Mouse (Mus musculus): ENCODE data around the gene Adamtsl5. TPM values are rescaled to one million over a fixed set of nuclear protein-coding genes. Genes with fewer than 3 reads are reported as not detected.

Adamtsl5 gene
- polyA plus RNA-seq, 1 experiment from 2014 or later, result 0.48 TPM

DNA sequence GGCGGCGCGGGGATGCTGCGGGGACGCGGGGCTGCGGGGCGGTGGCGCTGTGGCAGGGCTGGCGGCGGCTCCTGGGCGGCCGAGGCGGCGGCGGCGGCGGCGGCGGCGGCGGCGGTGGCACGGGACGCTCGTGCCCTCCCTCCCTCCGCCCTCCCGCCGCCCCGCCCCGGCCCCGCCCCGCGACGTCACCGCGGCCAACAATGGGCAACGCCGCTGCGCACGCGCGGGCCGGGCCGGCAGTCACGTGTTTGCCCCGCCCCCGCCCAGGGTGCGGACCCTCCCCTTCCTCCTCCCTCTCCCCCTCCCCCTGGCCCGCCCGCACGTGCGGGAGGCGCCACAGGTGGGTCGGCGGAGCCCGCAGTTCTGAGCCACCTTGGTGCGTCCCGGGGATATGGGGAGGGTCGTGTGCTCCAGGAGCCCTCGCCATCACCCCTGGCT is 39.3 kb upstream of the Adamtsl5 start, which contains the start of gene Mex3d:
Gene Mex3d, minus strand, starts transcription at position 138 of the 438 bp plus-strand sequence.
- H3K4me3 ChIP-seq (ENCODE audit: low read depth, low read length), result peak within 1 kb of the TSS; percentile 97
- peaks cover 28% of the 10 kb centered on the region for H3K4me1 ChIP-seq (ENCODE audit: control insufficient read depth, insufficient read depth, low read length)
- peak within 1 kb of the TSS; percentile 99 for H3K9ac ChIP-seq (ENCODE audit: low read length)
- H3K27me3 ChIP-seq (replicated peaks; ENCODE audit: control insufficient read depth, insufficient read depth, low read length), result no peaks in the 10 kb centered on the region
- 2% methylated on average over 22 of the region's 61 CpGs for WGBS
- ATAC-seq, result peak; percentile 40
- DNase-seq (ENCODE audit: low spot score), result peak; percentile 93
- no peaks in the 10 kb centered on the region for H3K9me3 ChIP-seq (replicated peaks; ENCODE audit: control insufficient read depth, low read length)
- peaks cover 56% of the 10 kb centered on the region for H3K36me3 ChIP-seq (ENCODE audit: control insufficient read depth, insufficient read depth, low read length)
- H3K27ac ChIP-seq (ENCODE audit: low read depth, low read length), result peak within 1 kb of the TSS; percentile 95
- H3K4me2 ChIP-seq (ENCODE audit: low read length), result peak within 1 kb of the TSS; percentile 98

DNA sequence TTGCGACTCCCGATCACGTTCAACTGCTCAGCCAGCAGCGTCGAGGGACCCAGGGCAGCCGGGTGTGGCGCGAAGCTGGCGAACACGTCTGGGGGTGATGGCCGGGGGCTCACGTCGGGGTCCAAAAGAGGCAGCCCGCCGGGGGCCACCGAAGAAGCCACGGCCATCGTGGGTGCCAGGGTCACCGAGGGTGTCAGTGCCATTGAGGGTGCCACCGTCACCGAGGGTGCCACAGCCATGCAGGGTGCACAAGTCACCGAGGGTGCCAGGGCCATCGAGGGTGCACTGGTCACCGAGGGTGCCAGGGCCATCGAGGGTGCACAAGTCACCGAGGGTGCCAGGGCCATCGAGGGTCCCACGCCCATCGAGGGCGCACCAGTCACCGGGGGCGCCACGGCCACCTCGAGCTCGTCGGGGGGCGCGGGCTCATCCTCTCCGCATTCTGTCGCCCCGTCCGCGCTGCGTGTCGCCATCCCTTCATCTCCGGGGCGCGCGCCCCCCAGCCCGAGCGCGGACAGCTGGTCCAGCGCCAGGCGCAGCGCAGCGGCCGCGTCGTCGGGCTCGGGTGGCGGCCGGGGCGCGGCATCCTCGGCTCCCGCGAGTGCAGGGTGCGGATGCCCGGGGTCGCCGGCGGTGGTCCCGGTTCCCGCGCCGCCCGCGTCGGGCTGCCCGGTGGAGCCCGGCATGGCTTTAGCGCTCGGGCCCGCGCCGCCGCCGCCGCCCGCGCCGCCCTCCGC is 38.7 kb upstream of the Adamtsl5 start:
- Histone ChIP-seq H3K9me3 (replicated peaks; ENCODE audit: control insufficient read depth, low read length) (no peaks in the 10 kb centered on the region), H3K27ac (ENCODE audit: low read depth, low read length) (peak overlapping the region; percentile 95), H3K4me3 (ENCODE audit: low read depth, low read length) (peak overlapping the region; percentile 97), H3K27me3 (replicated peaks; ENCODE audit: control insufficient read depth, insufficient read depth, low read length) (no peaks in the 10 kb centered on the region), H3K4me1 (ENCODE audit: control insufficient read depth, insufficient read depth, low read length) (peaks cover 28% of the 10 kb centered on the region), H3K36me3 (ENCODE audit: control insufficient read depth, insufficient read depth, low read length) (peaks cover 56% of the 10 kb centered on the region), H3K9ac (ENCODE audit: low read length) (peak overlapping the region; percentile 99), H3K4me2 (ENCODE audit: low read length) (peak overlapping the region; percentile 98)
- ATAC-seq, result no peak
- DNase-seq (ENCODE audit: low spot score), result no peak
- 1% methylated on average over 71 of the region's 94 CpGs for WGBS

DNA sequence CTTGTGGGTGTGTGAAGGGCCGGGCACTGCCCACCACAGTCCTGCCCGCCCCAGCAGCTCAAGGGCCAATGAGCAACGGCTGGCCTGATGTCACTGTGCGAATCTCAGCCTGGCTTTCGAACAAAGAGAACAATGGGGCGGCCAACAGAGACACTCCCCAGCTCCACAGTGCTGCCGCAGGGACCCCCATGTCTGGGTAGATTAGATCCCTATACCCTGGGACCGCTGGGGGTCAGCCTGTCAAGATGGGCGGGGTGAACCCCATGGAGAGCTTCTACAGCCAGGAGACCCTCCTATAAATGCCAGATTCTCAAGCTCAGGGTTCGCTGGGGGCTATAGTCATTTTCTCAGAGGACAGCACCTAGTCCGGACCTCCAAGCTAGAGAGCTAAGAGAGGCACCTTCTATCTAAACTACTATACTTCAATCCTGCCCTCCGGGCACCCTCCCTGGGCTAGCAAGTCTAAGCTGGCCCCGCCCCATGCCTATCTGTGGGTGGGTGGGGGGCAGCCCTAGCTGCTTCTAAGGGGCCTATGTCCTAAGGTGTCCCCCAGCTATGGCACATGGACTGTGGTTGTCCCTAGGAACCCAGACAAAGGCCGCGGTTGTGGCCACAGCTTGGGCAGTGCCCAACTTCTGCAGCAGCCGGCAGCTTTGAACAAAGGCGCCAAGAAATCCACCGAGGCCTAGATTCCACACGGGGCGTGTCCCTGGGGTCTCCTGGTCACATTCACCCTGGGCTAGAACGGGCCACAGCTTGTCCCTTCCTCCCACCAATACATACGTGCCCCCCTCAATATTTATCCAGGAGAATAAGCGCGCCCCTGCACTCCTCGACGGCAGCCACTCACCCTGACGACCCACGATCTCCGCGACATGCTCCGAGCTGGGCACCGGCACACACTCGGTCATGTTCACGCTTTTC is 37.9 kb upstream of the Adamtsl5 start:
- Histone ChIP-seq H3K27me3 (replicated peaks; ENCODE audit: control insufficient read depth, insufficient read depth, low read length) (no peaks in the 10 kb centered on the region), H3K4me2 (ENCODE audit: low read length) (peak overlapping the region; percentile 98), H3K27ac (ENCODE audit: low read depth, low read length) (peak overlapping the region; percentile 95), H3K4me1 (ENCODE audit: control insufficient read depth, insufficient read depth, low read length) (peaks cover 28% of the 10 kb centered on the region), H3K4me3 (ENCODE audit: low read depth, low read length) (peak overlapping the region; percentile 97), H3K36me3 (ENCODE audit: control insufficient read depth, insufficient read depth, low read length) (peaks cover 56% of the 10 kb centered on the region), H3K9ac (ENCODE audit: low read length) (peak overlapping the region; percentile 99), H3K9me3 (replicated peaks; ENCODE audit: control insufficient read depth, low read length) (no peaks in the 10 kb centered on the region)
- DNase-seq (ENCODE audit: low spot score) (peak; percentile 89), ATAC-seq (peak; percentile 77)
- under 1% methylated on average over 34 of the region's 34 CpGs for WGBS

DNA sequence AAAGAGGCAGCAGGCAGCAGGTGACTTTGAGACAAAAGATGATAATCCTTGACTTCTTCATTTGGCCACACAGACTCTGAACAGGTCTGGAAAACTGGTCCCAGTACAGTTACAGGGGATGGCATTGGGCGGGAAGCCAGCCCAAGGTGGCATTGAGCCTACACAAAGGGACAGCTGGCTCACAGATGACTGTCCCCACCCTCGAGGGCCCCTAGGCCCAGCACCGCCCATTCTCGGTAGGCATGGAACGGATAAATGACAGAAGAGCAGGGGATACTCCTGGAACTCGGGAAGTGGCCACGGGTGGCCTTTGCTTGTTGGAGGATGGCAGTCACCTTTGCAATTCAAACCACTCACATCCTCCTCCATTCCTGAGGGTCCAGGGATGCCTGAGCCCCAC is 37.1 kb upstream of the Adamtsl5 start:
- DNase-seq (ENCODE audit: low spot score) (peak; percentile 57), ATAC-seq (peak; percentile 22; the same call in 1 of the 2 replicates)
- Histone ChIP-seq H3K4me1 (ENCODE audit: control insufficient read depth, insufficient read depth, low read length) (peaks cover 28% of the 10 kb centered on the region), H3K27me3 (replicated peaks; ENCODE audit: control insufficient read depth, insufficient read depth, low read length) (no peaks in the 10 kb centered on the region), H3K9ac (ENCODE audit: low read length) (peak overlapping the region; percentile 99), H3K9me3 (replicated peaks; ENCODE audit: control insufficient read depth, low read length) (no peaks in the 10 kb centered on the region), H3K4me2 (ENCODE audit: low read length) (peak overlapping the region; percentile 98), H3K36me3 (ENCODE audit: control insufficient read depth, insufficient read depth, low read length) (peaks cover 55% of the 10 kb centered on the region), H3K4me3 (ENCODE audit: low read depth, low read length) (peak overlapping the region; percentile 97), H3K27ac (ENCODE audit: low read depth, low read length) (peak overlapping the region; percentile 95)
- under 1% methylated on average over 7 of the region's 7 CpGs for WGBS

DNA sequence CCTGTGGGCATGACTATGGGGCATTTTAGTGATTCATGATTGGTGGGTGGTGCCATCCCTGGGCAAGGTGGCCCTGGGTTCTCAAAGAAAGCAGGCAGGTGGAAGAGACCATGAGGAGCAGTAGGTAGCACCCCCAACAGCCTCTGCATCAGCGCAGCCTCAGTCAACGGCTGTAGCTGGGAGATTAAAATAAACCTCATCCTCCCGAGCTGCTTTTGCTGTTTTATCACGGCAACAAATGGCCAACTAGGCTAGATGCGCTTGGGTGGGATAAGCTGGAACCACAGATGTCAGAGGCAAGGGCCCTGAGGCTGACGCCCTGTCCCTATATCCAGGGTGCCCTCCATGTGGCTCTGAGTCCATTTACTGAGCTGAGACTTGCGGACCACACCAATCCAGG is 36.5 kb upstream of the Adamtsl5 start:
- WGBS, result 68% methylated on average over 7 of the region's 7 CpGs
- Histone ChIP-seq H3K9ac (ENCODE audit: low read length) (peak overlapping the region; percentile 99), H3K4me1 (ENCODE audit: control insufficient read depth, insufficient read depth, low read length) (peaks cover 28% of the 10 kb centered on the region)

DNA sequence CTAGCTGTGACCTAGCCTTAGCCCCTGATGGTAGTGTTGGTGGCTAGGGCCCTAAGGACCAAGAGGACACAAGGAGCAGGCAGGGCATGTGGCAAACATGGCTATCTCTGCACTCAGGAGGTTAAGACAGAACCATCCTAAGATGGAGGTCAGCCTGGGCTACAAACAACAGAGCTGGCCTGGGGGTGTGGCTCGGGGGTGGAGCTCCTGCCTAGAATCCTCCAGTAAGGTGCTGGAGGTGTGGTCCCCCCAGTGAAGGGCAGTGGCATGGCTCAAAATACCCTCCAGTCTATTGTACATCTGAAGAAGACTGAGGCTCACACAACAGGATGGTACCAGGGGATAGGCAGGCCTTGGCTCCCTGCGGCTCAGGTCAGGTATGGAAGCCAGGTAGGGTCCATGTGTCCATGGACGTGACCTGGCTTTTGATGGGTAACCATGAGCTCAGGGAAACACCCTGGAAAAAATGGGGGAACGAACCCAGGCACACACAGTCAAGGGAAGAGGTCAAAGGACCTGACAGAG is 36.0 kb upstream of the Adamtsl5 start:
- H3K4me2 ChIP-seq (ENCODE audit: low read length), result peak overlapping the region; percentile 98
- WGBS, result 87% methylated on average over 4 of the region's 4 CpGs
- ATAC-seq, result no peak
- peak overlapping the region; percentile 97 for H3K4me3 ChIP-seq (ENCODE audit: low read depth, low read length)
- peaks cover 59% of the 10 kb centered on the region for H3K36me3 ChIP-seq (ENCODE audit: control insufficient read depth, insufficient read depth, low read length)
- H3K9ac ChIP-seq (ENCODE audit: low read length), result peak overlapping the region; percentile 99
- DNase-seq (ENCODE audit: low spot score), result no peak
- no peaks in the 10 kb centered on the region for H3K9me3 ChIP-seq (replicated peaks; ENCODE audit: control insufficient read depth, low read length)
- peaks cover 28% of the 10 kb centered on the region for H3K4me1 ChIP-seq (ENCODE audit: control insufficient read depth, insufficient read depth, low read length)
- H3K27ac ChIP-seq (ENCODE audit: low read depth, low read length), result no peak overlapping the region
- H3K27me3 ChIP-seq (replicated peaks; ENCODE audit: control insufficient read depth, insufficient read depth, low read length), result no peaks in the 10 kb centered on the region

More for the DNA sequence above, 36.5 kb upstream of the Adamtsl5 start:
- no peaks in the 10 kb centered on the region for H3K27me3 ChIP-seq (replicated peaks; ENCODE audit: control insufficient read depth, insufficient read depth, low read length)
- peak overlapping the region; percentile 98 for H3K4me2 ChIP-seq (ENCODE audit: low read length)
- DNase-seq (ENCODE audit: low spot score) (no peak), ATAC-seq (no peak)
- peak overlapping the region; percentile 97 for H3K4me3 ChIP-seq (ENCODE audit: low read depth, low read length)
- peaks cover 55% of the 10 kb centered on the region for H3K36me3 ChIP-seq (ENCODE audit: control insufficient read depth, insufficient read depth, low read length)
- H3K27ac ChIP-seq (ENCODE audit: low read depth, low read length), result peak overlapping the region; percentile 95
- H3K9me3 ChIP-seq (replicated peaks; ENCODE audit: control insufficient read depth, low read length), result no peaks in the 10 kb centered on the region

DNA sequence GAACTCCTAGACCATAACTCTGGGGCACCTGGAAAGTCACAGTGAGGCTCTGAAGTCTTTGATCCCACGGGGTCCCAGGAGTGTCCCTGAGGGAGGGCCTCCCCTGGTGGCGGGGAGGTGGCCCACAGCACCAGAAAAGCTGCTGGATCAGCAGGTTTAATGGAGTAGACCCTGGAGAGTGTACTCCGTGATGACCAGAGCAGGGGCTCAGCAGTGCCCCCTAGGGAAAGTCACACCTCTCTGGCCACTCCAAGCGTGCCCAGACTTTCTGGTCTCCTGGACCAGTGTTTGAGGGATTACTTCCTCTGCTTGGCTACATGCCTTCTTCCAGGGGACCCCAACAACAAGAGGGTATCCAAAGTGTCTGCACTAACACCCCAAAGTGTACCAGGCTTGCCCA is 35.2 kb upstream of the Adamtsl5 start:
- Histone ChIP-seq H3K4me3 (ENCODE audit: low read depth, low read length) (peak overlapping the region; percentile 97), H3K27ac (ENCODE audit: low read depth, low read length) (no peak overlapping the region), H3K9me3 (replicated peaks; ENCODE audit: control insufficient read depth, low read length) (no peaks in the 10 kb centered on the region), H3K36me3 (ENCODE audit: control insufficient read depth, insufficient read depth, low read length) (peaks cover 63% of the 10 kb centered on the region), H3K9ac (ENCODE audit: low read length) (peak overlapping the region; percentile 99; the same call in 1 of the 2 replicates), H3K27me3 (replicated peaks; ENCODE audit: control insufficient read depth, insufficient read depth, low read length) (no peaks in the 10 kb centered on the region), H3K4me1 (ENCODE audit: control insufficient read depth, insufficient read depth, low read length) (peaks cover 28% of the 10 kb centered on the region), H3K4me2 (ENCODE audit: low read length) (peak overlapping the region; percentile 98)
- WGBS, result 61% methylated on average over 4 of the region's 4 CpGs
- DNase-seq (ENCODE audit: low spot score) (no peak), ATAC-seq (no peak)

DNA sequence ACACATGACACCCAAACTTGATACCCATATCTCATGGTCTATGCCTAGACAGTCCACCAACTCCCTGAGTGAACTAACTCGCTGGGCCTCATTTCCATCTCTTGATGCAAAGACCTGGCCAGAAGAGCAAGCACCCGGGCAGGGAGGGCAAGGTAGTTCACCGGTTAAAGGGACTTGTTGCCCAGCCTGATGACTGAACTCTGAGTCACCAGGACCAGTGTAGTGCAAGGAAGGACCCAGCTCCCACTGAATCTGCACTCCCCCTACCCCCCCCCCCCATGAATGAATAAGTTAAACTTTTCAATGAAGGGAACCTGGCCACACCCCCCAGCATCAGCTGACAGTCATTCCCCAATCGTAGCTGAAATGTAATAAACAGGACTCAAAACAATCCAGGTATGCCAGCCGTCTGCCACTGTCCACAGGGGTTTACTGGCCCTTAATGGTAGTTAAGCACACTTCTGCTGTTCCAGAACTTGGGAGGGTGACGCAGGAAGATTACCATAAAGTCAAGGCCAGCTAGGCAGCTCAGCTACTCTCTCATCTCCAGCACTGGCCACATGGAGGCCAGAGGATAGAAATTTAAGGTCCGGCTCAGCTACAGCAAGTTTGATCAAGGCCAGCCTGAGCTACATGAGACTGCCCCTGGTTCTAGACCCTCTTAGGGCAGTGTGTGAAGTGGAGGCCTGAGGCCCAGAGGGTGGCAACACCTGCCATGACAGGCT is 34.6 kb upstream of the Adamtsl5 start:
- Histone ChIP-seq H3K27me3 (replicated peaks; ENCODE audit: control insufficient read depth, insufficient read depth, low read length) (no peaks in the 10 kb centered on the region), H3K4me1 (ENCODE audit: control insufficient read depth, insufficient read depth, low read length) (peaks cover 22% of the 10 kb centered on the region), H3K4me2 (ENCODE audit: low read length) (peak overlapping the region; percentile 98), H3K27ac (ENCODE audit: low read depth, low read length) (no peak overlapping the region), H3K9ac (ENCODE audit: low read length) (peak overlapping the region; percentile 99; the same call in 1 of the 2 replicates), H3K9me3 (replicated peaks; ENCODE audit: control insufficient read depth, low read length) (no peaks in the 10 kb centered on the region), H3K4me3 (ENCODE audit: low read depth, low read length) (peak overlapping the region; percentile 97; the same call in 1 of the 2 replicates), H3K36me3 (ENCODE audit: control insufficient read depth, insufficient read depth, low read length) (peaks cover 63% of the 10 kb centered on the region)
- 86% methylated on average over 7 of the region's 7 CpGs for WGBS
- ATAC-seq (no peak), DNase-seq (ENCODE audit: low spot score) (no peak)
